Mouse (Mus musculus) heart, embryonic 16.5 days (tissue): ENCODE results near the gene Slc35f3. TPM values are rescaled to one million over a fixed set of nuclear protein-coding genes. Genes with fewer than 3 reads are reported as not detected.

ENCODE experiments used
- polyA plus RNA-seq: library from polyadenylated mRNA; unstranded; fragments of >200 nt; fragmentation: Nextera tagmentation; extraction: Ambion mirVana; gene quantifications from 2 replicates; pipeline ENCODE4 v1.2.1, GENCODE M21; 2015

Slc35f3 gene
- polyA plus RNA-seq, 1 experiment from 2014 or later = not detected

Other genes starting within 250 kb of the Slc35f3 start
- 50.8 and 55.8 TPM in 2 replicates for gene Coa6, start 124.0 kb downstream of the Slc35f3 start, polyA plus RNA-seq
- 1.6 and 1.7 TPM in 2 replicates for gene Tarbp1, start 176.5 kb downstream of the Slc35f3 start, polyA plus RNA-seq